Mouse (Mus musculus): ENCODE data around the gene Abhd16a.
"Not testable (repeated sequence)": the region's sequence is repeated elsewhere in the genome, so short reads cannot be mapped to it uniquely, and the experiment has no call there.

Gene Abhd16a

DNA sequence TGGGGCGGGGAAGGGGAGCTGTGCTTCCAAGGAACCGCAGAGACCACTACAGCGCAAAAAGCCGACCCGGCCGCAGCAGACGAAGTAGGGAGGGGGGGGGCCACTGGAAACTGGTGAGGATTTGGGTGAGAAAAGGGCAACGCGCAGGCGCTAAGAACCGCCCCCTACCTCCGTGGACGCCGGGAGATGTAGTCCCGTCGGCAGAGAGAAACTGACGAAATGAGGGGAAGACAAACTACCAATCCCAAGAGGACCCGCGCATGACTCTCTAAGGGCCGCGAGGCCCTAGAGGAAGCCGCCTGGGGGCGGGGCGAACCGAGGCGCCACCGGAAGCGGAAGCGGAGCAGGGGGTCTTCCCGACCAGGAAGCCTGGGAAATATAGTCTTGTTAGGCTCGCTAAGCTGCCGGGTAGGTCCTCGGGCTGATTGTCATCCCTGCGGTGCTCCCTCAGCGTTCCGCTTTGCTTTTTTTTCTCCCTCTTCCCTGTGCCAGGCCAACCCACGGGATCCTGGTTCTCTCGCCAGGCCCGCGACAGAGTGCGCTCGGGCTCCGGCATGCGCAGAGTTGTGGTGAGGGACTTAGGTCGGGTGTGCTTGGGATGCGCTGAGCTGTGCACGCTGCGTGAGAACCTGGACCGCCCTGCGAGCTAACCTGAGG lies 32.2 kb downstream of the Abhd16a start, which contains the start of gene Gpank1:
TSS of gene Gpank1 (plus strand) at position 313 of the 657 bp plus-strand sequence.
- DNase-seq (ENCODE audit: low spot score) = peak; percentile 100

DNA sequence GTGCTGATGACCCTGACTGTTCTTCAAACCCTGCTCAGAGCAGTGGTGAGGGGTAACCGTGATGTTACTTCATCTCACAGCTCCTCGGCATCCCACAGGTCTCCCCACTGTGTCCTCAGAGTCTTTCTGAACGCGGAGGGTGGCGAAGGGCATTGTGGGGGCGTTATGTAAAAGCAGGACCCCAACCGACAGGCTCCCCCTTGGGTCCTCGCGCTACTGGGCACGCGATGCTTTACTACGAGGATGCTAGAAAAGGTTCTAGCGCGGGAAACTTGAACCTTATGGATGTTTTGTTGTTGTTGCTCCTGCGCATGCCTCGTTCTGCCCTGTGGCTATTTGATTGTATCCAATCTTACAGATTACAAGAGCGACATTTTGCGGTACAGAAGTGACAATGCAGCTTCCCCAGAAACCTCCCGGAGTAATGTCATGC lies 32.8 kb downstream of the Abhd16a start, which contains the start of gene Csnk2b:
TSS of gene Csnk2b (minus strand) at position 183 of the 433 bp plus-strand sequence.
- DNase-seq (ENCODE audit: low spot score) = peak; percentile 95

DNA sequence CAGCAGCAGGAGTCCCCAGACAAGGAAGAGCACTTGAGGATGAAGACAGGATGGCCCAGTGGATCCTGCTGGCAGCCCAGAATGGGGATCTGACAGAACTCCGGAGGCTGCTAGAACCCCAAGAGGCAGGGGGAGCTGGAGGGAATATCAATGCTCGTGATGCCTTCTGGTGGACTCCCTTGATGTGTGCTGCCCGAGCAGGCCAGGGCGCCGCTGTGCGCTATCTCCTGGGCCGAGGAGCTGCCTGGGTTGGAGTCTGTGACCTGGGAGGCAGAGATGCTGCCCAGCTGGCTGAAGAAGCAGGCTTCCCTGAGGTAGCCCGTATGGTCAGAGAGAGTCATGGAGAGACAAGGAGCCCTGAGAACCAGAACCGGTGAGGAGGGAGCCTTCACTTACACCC lies 34.2 kb downstream of the Abhd16a start:
- DNase-seq (ENCODE audit: low spot score) = not testable (repeated sequence)

DNA sequence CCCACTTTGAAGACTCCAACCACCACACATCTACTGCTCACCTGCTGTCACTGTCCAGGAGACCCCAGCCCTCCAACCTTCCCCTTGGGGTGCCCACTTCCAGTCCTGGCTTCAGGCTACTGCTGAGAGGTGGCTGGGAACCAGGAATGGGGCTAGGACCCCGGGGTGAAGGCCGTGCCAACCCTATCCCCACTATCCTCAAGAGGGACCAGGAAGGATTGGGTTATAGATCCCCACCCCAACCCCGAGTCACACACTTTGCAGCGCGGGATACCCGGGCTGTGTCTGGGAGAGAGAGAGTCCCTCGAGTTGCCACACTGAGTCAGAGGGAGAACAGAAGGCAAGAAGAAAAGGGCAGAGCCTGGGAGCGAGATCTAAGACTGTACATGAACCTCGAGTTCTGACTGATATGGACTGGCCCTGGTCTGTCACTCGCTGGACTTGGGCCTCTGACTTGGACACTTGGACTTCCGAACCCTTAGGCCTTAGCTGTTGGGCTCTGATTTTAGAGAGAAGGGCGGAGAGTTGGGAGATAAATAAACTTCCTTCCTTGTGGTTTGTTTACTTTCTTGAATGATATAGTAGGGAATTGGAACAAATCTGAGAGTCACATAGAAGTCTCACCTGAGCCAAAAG lies 35.3 kb downstream of the Abhd16a start:
- DNase-seq (ENCODE audit: low spot score) = not testable (repeated sequence)

DNA sequence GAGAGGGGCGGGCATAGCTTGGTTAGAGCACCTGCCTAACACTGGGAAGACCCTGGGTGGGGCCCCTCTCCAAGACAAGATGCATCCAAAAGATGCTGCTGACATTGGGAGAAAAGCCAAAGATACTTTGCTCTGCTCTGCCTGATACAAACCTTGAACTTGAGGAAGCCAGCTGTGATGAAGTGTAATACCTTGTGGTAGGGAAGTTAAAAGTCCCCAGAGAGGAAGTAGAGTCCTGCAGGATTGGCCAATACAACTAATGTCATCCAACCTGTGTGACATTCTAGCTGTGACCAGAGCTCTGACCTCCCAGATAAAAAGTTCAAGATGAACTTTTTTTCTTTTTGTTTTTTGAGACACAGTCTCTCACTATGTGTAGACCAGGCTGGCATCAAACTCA lies 36.0 kb downstream of the Abhd16a start:
- DNase-seq (ENCODE audit: low spot score) = no peak

DNA sequence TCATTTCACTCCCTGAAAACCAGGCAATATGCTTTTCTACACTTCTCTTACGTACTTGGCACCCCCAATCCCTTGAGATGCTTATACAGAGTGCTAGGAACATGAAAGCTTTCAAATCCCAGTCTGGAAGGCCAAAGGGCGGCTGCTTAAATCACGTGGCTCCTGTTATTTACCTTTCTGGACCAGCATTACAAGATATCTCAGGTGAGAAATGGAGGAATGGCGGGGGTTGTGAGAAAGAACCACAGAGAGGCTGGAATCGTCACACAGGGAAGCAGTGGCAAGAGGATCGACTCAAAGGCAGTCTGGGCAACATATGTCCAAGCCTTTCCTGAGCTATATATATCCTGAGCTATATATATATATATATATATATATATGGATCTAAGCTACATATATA lies 36.5 kb downstream of the Abhd16a start:
- no peak for DNase-seq (ENCODE audit: low spot score)

DNA sequence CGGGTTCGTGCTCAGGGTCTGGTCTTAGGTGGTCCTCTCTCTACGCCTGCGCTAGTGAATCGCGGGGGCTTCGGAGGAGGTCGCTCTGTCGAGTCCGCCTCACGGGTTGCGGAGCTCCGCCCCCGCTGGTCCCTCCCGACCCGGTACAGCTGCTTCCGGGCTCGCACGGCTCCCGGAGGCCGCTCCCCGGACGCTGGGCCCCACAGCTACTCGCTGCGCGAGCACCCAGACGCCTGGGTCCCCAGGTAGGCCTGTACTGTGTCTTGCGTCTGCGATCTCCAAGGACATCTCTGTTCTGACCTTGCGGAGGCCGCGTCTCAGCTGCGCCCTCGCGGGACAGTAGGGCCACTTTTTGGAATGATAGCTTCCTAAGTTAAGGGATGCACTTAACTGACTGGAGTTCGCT lies 37.1 kb downstream of the Abhd16a start, which contains the start of gene D17H6S53E:
TSS of gene D17H6S53E (plus strand) at position 168 of the 406 bp plus-strand sequence.
- peak; percentile 62 for DNase-seq (ENCODE audit: low spot score)

DNA sequence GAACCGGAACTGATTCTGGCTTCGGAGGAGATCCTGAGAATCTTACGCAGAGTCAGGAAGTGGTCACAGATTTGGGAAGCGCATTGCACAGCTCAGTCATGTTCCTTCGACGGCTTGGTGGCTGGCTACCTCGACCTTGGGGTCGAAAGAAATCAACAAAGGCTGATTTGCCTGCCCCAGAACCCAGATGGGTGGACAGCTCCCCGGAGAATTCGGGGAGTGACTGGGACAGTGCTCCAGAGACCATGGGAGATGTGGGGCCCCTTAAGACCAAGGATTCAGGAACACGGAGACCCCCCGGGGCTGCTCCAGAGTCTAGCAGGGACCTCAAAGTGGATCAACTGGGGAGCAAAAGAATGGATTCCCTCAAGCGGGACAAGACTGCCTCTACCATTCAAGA lies 38.0 kb downstream of the Abhd16a start:
- DNase-seq (ENCODE audit: low spot score) = no peak

DNA sequence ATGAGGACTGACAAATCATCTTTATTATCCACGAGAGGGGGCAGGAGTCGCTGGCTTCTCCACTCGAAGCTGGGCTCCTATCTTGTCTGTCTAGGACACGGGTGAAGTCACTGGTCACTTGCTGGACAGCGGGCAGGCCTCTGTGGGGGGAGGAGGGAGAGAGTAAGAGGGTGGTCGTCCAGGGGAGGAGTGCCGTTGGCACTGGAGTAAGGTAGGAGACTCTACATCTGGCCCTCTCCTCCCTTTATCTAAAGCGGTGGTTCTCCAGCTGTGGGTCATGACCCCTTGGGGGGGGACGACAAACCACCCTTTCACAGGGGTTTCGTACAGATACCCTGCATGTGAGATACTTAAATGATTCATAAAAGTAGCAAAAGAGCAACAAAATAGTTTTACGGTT lies 39.9 kb downstream of the Abhd16a start:
- DNase-seq (ENCODE audit: low spot score) = no peak

DNA sequence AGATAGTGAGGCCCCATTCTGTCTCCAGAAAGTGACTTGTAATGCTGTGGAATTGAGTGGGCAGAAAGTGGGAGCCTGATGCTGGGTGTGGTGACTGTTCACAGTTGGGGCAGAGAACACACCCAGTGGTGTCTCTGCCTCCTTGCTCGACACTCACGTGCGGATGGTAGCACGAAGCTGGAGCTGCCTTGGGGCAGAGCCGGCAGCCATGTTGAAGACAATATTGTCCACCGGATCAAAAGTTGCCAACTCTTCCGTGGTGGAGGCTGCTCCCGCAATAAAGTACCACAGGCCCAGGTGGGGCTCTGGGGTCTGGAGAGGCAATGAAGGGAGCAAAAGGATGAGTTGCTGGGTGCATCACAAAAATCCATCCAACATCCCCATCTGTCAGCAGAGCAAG lies 42.0 kb downstream of the Abhd16a start:
- DNase-seq (ENCODE audit: low spot score) = no peak

DNA sequence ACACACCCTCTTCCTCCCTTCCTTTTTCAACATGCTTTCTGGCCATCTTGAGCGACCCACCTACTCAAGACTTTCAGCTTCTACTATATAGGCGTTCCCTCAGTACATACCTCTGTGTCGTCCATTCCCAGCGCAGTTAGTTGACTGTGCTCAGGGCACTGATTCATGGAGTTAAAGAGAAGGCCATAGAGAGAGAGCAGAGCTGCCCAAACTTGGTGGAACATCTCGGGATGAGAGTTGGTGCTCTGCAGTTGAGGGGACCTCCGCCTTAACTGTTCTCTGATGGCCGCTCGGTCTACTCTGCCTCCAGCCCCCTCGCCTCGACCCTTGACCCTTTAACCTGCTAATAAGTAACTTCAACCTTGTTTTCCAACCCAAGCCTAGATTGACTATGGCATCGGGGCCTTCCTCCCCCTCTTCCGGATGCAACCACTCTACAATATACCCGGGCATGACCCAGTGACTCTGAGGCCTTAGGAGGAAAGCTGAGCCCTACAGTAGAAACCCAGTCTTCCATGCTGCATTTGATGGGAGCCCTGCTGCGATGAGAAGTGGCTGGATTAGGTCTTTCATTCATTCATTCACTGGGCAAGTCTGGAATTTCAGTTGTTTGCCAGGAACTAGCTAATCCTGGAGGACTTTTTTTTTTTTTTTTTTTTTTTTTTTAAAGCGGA lies 42.6 kb downstream of the Abhd16a start, which contains the start of gene Apom:
TSS of gene Apom (minus strand) at position 551 of the 674 bp plus-strand sequence.
- no peak for DNase-seq (ENCODE audit: low spot score)

DNA sequence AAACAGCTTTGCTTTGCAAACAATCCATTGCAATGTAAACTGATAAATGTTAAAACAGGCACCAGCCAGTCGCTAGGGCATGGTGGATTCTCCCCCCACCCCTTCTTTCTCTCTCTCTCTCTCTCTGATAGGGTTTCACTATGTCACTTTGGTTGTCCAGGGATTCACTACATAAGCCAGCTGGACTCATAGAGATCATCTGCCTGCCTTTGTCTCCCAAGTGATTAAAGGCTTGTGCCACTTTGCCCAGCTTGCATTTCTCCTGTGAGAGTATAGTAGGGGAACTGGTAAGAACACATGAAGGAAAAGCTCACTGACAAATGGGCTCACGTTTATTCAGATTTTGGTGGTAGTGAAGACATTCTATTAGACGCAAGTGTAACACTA lies 43.1 kb downstream of the Abhd16a start:
- DNase-seq (ENCODE audit: low spot score) = no peak

DNA sequence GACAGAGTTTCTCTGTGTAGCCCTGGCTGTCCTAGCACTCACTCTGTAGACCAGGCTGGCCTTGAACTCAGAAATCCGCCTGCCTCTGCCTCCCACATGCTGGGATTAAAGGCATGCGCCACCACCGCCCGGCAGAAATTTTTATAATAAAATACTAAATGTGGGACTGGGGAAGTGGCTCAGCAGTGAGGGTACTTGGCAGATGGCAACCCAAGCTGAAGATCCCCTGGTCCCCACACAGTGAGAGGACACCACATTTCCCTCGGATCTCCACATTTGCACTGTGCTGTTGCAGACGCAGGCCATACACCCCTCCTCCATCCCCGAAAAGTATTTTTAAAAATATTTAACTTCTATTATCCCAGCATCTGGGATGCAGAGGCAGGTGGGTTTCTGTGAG lies 44.5 kb downstream of the Abhd16a start:
- no peak for DNase-seq (ENCODE audit: low spot score)

DNA sequence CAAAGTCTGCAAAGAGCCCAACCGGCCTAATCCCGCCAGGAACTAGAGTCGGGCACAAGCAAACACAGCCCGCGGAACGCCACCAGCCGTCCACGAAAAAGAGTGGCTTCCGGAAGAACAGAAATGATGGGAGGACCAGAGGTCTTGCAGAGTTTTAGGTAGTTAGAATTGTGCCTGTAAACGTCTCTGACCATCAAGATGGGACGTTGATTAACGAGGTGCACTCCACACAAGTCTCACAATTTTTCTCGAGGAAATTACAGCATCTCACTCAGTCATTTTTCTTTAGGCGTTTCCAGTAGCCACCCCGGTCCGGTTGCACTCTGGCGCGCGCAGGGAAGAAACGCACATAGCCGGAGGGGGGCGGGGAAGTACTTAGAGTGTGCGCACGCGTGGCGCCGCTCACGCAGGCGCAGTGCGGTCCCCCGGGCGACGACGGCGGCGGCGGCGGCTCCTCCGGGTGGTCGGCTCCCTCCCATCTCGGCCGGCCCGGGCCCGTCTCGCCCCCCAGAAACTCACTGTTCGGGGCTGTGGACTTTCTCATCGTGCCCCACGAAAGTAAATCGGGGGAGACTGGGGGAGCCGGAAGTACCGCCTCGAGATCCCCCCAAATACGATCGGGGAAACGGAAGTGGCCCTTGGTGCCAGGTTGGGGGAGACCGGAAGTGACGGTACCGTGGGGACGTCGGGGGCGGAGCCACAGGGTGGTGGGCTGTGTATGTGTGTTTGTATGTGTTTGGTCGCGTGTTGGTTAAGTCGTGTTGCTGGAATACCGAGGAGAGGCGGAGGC lies 45.9 kb downstream of the Abhd16a start, which contains the start of gene Bag6:
TSS of gene Bag6 (plus strand) at position 378 of the 790 bp plus-strand sequence.
- DNase-seq (ENCODE audit: low spot score) = peak; percentile 97

DNA sequence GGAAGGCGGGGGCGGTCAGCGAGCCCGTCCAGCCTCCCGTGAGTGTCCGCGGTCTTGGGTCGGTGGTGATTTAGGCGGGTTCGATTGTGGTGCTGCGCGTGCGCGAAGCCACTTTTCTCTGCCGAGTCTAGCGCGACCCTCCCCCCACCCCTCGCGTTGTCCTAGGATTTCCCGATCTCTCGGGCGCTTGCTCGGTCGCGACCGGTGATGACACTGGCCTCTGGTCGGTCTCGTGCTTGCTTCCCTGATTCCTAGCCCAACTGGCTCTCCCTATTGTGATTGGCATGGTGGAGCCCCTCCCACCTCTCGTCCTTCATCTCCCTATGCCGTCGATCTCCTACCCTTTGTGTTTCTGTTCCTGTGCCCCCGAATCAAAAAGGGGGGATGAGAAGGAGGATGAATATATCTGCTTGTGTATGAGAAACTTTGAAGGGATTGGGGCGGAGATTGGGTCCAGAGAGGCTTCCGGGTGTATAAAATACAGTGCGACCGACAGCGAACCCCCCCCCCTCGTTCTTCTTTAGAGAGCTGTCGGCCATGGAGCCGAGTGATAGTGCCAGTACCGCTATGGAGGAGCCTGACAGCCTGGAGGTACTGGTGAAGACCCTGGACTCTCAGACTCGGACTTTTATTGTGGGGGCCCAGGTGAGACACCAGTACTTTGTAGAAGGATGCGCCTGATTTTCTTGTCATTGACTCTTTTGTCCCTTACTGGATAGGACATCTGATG lies 46.7 kb downstream of the Abhd16a start:
- DNase-seq (ENCODE audit: low spot score) = peak; percentile 93

DNA sequence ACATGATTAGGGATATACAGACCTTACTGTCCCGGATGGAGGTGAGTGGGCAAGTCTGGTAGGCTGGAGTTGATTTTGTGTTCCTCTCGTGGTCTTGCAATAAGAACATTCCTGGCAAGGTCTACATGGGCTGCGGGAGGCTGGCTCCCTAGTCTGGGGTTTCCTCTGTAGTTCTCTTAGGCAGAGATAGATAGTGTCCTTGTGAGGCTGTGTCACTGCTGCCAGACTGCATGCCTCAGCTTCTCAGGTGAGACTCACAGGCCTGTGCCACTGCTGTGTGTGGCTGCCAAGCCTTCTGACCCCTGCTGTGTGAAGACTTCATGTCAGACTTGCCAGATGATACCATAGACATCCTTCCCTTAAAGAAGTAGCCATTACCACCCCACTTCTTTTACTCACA lies 50.2 kb downstream of the Abhd16a start:
- no peak for DNase-seq (ENCODE audit: low spot score)

DNA sequence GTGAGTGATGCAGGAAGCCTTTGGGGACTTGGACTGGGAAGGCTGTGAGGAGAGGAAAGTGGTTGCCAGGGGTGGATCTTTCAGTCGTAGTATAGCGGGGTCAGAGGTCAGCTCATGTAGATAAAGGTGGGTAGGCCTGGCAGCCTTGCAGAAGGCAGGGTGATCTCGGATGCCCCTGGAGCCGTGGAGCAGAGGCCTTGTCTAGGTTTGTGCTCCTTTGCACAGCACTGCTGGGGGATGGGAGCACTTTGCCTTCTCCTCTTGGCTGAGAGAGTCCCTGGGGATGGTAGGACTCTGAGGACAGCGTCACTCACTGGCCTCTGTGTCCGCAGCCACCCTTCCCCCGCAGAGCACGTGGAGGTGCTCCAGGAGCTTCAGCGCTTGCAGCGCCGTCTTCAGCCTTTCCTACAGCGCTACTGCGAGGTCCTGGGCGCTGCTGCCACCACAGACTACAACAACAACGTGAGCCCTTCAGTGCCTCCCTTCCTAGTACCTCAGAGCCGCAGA lies 51.5 kb downstream of the Abhd16a start:
- no peak for DNase-seq (ENCODE audit: low spot score)

DNA sequence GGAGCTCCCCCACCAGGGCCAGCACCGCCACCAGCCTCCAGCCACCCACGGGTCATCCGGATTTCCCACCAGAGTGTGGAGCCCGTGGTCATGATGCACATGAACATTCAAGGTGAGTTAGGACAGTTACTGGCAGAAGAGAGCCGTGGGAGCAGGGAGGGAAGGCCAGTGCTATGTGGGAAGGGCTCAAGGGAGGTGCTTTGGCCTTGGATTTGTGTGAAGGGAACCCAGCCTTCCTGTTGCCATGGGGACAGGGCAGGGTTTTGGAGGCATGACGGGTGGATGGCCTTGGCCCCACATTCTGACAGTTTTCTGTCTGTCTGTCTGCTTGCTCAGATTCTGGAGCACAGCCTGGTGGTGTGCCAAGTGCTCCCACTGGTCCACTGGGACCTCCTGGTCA lies 52.9 kb downstream of the Abhd16a start:
- DNase-seq (ENCODE audit: low spot score) = peak; percentile 66

DNA sequence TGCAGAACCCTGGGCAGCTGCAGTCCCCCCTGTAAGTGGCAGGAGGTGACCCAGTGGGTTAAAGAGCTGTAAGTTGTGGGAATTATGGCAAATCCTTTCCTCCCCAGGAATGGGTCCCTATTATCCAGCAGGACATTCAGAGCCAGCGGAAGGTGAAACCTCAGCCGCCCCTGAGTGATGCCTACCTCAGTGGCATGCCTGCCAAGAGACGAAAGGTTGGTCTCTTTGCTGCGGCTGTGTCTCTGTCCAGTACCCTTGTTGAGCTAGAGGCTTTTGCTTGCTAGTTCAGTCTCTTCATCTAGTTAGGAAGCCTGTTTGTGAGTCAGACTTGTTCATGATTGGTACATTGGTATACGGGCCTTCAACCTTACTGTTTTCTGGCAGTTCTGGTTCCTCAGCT lies 57.1 kb downstream of the Abhd16a start:
- DNase-seq (ENCODE audit: low spot score) = no peak

DNA sequence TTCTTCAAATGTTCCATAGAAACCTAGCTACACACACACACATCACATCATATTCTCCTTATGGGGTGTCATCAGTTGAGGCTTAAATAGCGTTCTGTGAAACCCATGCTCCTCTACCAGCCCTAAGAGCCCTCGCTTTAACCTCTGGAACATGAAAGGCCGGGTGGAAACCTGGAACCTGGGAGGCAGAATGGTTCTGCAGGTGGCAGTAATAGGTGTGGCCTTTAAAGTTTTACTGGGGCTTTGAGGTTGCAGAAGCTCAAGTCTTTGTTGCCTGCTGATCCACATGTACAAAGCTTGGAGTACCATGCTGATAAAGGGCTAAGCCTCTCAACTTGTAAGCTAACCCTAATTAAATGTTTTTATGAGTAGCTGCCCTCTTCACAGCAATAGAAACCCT lies 58.3 kb downstream of the Abhd16a start:
- DNase-seq (ENCODE audit: low spot score) = no peak
